Mouse (Mus musculus): ENCODE results near the gene Map3k5.

DNA sequence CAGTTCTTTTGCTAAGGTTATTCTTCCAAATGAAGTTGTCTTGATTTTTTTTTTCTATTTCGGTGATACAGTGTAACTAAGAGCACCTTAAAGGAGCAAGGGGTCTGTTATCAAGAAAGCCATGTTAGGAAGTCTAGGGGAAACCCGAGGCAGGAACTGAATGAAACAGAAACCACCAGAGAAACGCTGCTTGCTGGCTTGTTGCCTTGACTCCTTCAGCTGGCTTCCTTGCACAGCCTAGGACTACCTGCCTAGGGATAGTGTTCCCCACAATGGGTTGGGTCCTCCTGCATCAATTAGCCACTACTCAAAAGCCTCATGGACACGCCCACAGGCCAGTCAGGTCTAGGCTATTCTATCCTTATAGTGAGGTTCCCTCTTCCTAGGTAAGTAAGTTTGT is 106.4 kb downstream of the Map3k5 start:
- TF ChIP-seq EP300 (IDR thresholded peaks at IDR 0.05) (no peak), CTCF (IDR thresholded peaks at IDR 0.05) (no peak)
